Mouse (Mus musculus) heart, postnatal 0 days (tissue): ENCODE results near the gene Ankib1.

Experiments
- CTCF ChIP-seq: IDR thresholded peaks from 2 replicates; pipeline ENCODE4 v1.5.1; 2016; ENCODE audit warnings: antibody characterized with exemption, control low read depth, low read depth
- EP300 ChIP-seq: IDR thresholded peaks from 2 replicates; pipeline ENCODE4 v1.6.1; 2016; ENCODE audit warnings: antibody characterized with exemption, low read depth

- TF ChIP-seq CTCF = no peak
- no peak for TF ChIP-seq EP300
Observed at GRCm38 (mm10) chr5:3646539-3646938, 156.2 kb downstream of the Ankib1 start.
